Mouse (Mus musculus) intestine, postnatal 0 days (tissue): ENCODE results near the gene Evx2. TPM values are rescaled to one million over a fixed set of nuclear protein-coding genes. Genes with fewer than 3 reads are reported as not detected.

Experiments used
- ATAC-seq: fragments of 200-750 bp; cut with Nextera tagmentation; 2 replicates; pipeline ENCODE4 v1.8.0; 2017; ENCODE audit warnings: mild to moderate bottlenecking, moderate TSS enrichment, moderate library complexity
- H3K27ac ChIP-seq: fragments of 300-500 bp; sonication (generic); 2 replicates; pipeline ENCODE4 v1.5.1; 2014; ENCODE audit warnings: mild to moderate bottlenecking, low read depth, low read length, moderate library complexity
- H3K27me3 ChIP-seq: fragments of 300-500 bp; sonication (generic); replicated peaks from 2 replicates; pipeline ENCODE4 v1.6.1; 2014; ENCODE audit warnings: low read length, mixed read lengths; ENCODE audit not compliant: control insufficient read depth, insufficient read depth
- H3K36me3 ChIP-seq: fragments of 300-500 bp; sonication (generic); 2 replicates; pipeline ENCODE4 v1.6.1; 2014; ENCODE audit warnings: mild to moderate bottlenecking, moderate library complexity; ENCODE audit not compliant: control insufficient read depth, insufficient read depth
- H3K4me1 ChIP-seq: fragments of 300-500 bp; sonication (generic); replicated peaks from 2 replicates; pipeline ENCODE4 v1.6.1; 2014; ENCODE audit warnings: antibody characterized with exemption, low read length, mixed read lengths; ENCODE audit not compliant: control insufficient read depth, insufficient read depth
- H3K4me2 ChIP-seq: fragments of 300-500 bp; sonication (generic); replicated peaks from 2 replicates; pipeline ENCODE4 v1.6.1; 2014; ENCODE audit warnings: low read depth, mild to moderate bottlenecking, moderate library complexity
- H3K4me3 ChIP-seq: fragments of 300-500 bp; sonication (generic); 2 replicates; pipeline ENCODE4 v1.5.1; 2014; ENCODE audit warnings: low read depth, low read length
- H3K9ac ChIP-seq: fragments of 300-500 bp; sonication (generic); 2 replicates; pipeline ENCODE4 v1.6.1; 2014; ENCODE audit warnings: mild to moderate bottlenecking, low read depth, low read length
- H3K9me3 ChIP-seq: fragments of 300-500 bp; sonication (generic); 2 replicates; pipeline ENCODE4 v1.6.1; 2016; ENCODE audit warnings: mixed run types; ENCODE audit not compliant: control insufficient read depth
- CTCF ChIP-seq: sonication (generic); IDR thresholded peaks from 2 replicates; pipeline ENCODE4 v1.5.1; 2016; ENCODE audit warnings: low read depth, mild to moderate bottlenecking, control low read depth, antibody characterized with exemption, moderate library complexity
- WGBS: fragments of 180-500 bp; shearing (Covaris S2); extraction: QIAGEN DNeasy Blood & Tissue Kit; methylation state at CpG from one replicate; pipeline ENCODE4 v1.1.7; 2014; 5-methylcytosine and 5-hydroxymethylcytosine counted together
- polyA plus RNA-seq: library from polyadenylated mRNA; unstranded; fragments of >200 nt; fragmentation: Nextera tagmentation; extraction: Ambion mirVana; gene quantifications from 2 replicates; pipeline ENCODE4 v1.2.1, GENCODE M21; 2015

The Evx2 gene
- polyA plus RNA-seq, 1 experiment from 2014 or later, result not detected

DNA sequence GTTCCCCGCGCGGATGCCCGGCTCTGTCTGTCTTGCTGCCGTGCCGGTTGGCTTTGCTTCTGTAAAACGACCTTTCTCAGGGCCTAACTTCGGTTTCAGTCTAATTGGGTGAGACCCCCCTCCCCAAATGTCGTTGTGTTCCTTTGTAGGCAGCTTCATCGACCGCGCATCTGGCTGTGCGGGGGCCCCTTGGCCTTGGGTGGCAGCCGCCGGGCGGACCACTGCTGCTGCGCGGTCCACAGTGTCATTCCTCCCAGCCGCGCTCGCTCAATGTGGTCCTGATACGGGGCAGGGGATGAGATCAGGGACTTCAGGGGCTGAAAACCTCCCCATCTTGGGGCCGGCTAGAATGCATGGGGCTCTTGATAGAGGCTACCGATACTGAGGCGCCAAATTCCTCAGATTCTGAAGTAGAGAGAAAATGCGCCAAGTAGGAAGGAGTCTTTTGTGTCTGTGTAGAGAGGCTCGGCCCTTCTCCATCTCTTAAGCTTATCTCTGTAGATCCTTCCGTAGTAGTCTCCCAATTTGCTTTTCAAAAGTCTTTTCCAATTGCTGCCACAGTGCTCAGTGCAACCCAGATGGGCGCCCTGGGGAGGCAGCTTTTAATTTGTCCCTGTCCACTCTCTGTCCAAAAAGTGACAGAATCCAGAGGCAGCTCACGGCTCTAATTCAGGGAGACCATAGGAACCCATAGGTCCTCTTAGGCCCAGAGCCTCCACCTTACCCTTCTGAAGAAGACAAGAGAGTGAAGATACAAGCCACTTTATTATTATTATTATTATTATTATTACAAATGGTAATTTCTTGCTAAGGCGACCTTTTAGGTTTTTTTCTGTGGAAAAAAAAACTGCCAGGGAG lies 28.6 kb upstream of the Evx2 start:
- no peak overlapping the region for H3K4me3 ChIP-seq
- no peak overlapping the region for H3K9ac ChIP-seq
- H3K9me3 ChIP-seq, result no peaks in the 10 kb centered on the region
- H3K27ac ChIP-seq, result no peak overlapping the region
- peaks cover 97% of the 10 kb centered on the region for H3K27me3 ChIP-seq
- H3K4me2 ChIP-seq, result no peak overlapping the region
- no peaks in the 10 kb centered on the region for H3K4me1 ChIP-seq
- H3K36me3 ChIP-seq, result no peaks in the 10 kb centered on the region
- 3% methylated on average over 31 of the region's 31 CpGs for WGBS
- no peak for ATAC-seq
- TF ChIP-seq CTCF, result no peak

DNA sequence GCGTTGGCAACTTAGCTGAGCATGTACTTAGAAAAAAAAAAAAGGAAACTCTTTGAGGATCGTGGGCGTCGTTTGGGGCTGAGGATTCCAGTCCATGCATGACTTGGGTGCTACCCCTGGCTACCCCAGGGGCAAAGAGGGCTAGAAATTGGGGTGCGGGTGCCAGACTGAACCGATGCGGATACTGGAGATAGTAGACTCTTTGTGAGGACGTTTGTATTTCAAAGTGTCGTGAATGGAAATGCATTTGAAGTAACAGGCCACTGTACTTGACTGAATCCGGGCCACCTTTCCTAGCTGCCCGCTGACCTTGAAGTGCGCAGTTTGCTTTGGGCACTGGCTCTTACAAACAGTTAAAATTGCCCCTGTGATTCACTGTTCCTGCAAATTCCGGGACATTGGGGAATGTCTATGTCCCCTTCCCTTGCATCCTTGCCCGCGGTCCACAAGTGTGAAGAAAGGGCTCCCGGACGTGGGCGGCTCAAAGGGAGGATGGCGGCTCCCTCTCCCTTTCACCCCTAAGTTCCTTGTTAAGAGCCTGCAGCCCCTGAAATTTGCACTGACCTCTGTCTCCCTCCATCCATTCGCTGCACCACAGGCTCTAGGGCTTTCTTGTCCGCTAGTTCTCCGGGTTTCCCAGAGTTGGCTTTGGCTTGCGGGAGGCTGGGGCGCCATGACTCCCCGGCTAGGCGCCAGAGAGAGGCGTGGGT lies 27.8 kb upstream of the Evx2 start:
- 0 out of 2 replicates have a peak overlapping the region, but pooled peaks have one; percentile 9 for H3K4me3 ChIP-seq
- no peak for TF ChIP-seq CTCF
- no peak for ATAC-seq
- no peaks in the 10 kb centered on the region for H3K9me3 ChIP-seq
- H3K36me3 ChIP-seq, result no peaks in the 10 kb centered on the region
- peaks cover 97% of the 10 kb centered on the region for H3K27me3 ChIP-seq
- H3K9ac ChIP-seq, result no peak overlapping the region
- no peak overlapping the region for H3K27ac ChIP-seq
- WGBS, result 2% methylated on average over 27 of the region's 27 CpGs
- H3K4me2 ChIP-seq, result no peak overlapping the region
- no peaks in the 10 kb centered on the region for H3K4me1 ChIP-seq

GRCm38 (mm10) chr2:74686301-74686987 lies 27.1 kb upstream of the Evx2 start:
- H3K36me3 ChIP-seq, result no peaks in the 10 kb centered on the region
- peak; percentile 74 for TF ChIP-seq CTCF
- peaks cover 97% of the 10 kb centered on the region for H3K27me3 ChIP-seq
- H3K27ac ChIP-seq, result no peak overlapping the region
- no peak overlapping the region for H3K4me2 ChIP-seq
- no peaks in the 10 kb centered on the region for H3K9me3 ChIP-seq
- 8% methylated on average over 17 of the region's 17 CpGs for WGBS
- H3K4me1 ChIP-seq, result no peaks in the 10 kb centered on the region
- H3K4me3 ChIP-seq, result no peak overlapping the region
- no peak for ATAC-seq
- no peak overlapping the region for H3K9ac ChIP-seq

DNA sequence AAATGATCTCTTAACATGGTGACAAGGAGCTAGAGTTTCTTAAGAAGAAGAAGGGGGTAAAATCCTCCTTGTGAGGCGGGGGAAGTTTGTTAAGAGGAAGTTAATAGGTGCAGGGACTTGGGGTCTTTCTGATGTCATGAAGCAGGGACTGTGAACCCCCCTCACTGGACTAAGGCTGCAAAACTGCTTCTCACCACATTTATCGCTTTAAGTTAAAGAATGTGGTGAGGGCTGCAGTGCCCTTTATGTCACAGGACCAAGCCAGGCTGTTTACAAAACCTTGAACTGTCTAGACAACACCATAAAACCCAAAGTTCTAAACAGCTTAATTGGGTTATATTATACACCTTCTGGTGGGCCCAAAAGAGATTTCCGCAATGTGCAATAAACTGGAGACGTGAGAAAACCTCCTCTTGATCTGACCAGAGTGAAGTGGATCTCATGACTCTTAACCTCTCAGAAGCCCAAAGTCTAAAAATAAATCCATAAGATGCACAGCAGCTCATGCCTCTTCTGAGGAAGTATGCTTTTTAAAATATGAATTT lies 25.8 kb upstream of the Evx2 start:
- TF ChIP-seq CTCF, result no peak
- WGBS, result 12% methylated on average over 4 of the region's 4 CpGs
- Histone ChIP-seq H3K9me3 (no peaks in the 10 kb centered on the region), H3K4me1 (no peaks in the 10 kb centered on the region), H3K9ac (no peak overlapping the region), H3K4me2 (no peak overlapping the region), H3K36me3 (no peaks in the 10 kb centered on the region), H3K27ac (no peak overlapping the region), H3K27me3 (peaks cover 99% of the 10 kb centered on the region), H3K4me3 (no peak overlapping the region)
- ATAC-seq, result no peak

DNA sequence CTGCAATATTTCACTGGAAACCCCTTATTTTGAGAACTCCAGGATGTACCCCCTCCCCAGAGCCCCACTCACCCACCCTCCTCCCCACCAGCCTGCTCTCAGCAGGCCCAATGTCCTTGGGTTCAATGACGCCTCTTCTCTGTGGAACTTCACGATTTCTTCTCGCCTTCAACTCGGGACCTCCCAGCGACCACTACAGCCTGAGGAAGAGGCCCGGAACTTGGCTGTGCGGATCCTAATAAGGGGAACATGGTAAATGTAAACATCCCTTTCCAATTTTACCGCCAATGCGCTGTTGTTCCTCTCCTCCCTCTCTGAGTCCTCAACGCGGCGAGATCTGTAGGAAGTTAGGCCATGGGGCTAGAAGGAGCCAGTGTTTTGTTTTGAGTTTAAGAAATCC lies 24.7 kb upstream of the Evx2 start:
- H3K36me3 ChIP-seq, result no peaks in the 10 kb centered on the region
- no peaks in the 10 kb centered on the region for H3K4me1 ChIP-seq
- no peak for TF ChIP-seq CTCF
- ATAC-seq, result no peak
- H3K27ac ChIP-seq, result no peak overlapping the region
- no peak overlapping the region for H3K9ac ChIP-seq
- H3K9me3 ChIP-seq, result no peaks in the 10 kb centered on the region
- H3K27me3 ChIP-seq, result peaks cover 99% of the 10 kb centered on the region
- 6% methylated on average over 12 of the region's 12 CpGs for WGBS
- H3K4me3 ChIP-seq, result no peak overlapping the region
- no peak overlapping the region for H3K4me2 ChIP-seq

- no peaks in the 10 kb centered on the region for H3K4me1 ChIP-seq
- 2% methylated on average over 18 of the region's 18 CpGs for WGBS
- no peaks in the 10 kb centered on the region for H3K9me3 ChIP-seq
- peak overlapping the region; percentile 40 for H3K4me3 ChIP-seq
- TF ChIP-seq CTCF, result no peak
- no peak overlapping the region for H3K9ac ChIP-seq
- peaks cover 99% of the 10 kb centered on the region for H3K27me3 ChIP-seq
- H3K4me2 ChIP-seq, result no peak overlapping the region
- H3K36me3 ChIP-seq, result no peaks in the 10 kb centered on the region
- no peak overlapping the region for H3K27ac ChIP-seq
- no peak for ATAC-seq
Observed at GRCm38 (mm10) chr2:74683471-74683951, 24.2 kb upstream of the Evx2 start.
